Mouse (Mus musculus) retina, postnatal 1 day (tissue): ENCODE measurements around the gene Ctrl.
A peak's percentile ranks its signal among the peaks of the same experiment; 100 is the strongest.
"Not testable (repeated sequence)": the region's sequence is repeated elsewhere in the genome, so short reads cannot be mapped to it uniquely, and the experiment has no call there.

ENCODE experiments used
- DNase-seq: peaks from one replicate; pipeline ENCODE4 v3.0.0-alpha.2; 2012

The Ctrl gene

DNA sequence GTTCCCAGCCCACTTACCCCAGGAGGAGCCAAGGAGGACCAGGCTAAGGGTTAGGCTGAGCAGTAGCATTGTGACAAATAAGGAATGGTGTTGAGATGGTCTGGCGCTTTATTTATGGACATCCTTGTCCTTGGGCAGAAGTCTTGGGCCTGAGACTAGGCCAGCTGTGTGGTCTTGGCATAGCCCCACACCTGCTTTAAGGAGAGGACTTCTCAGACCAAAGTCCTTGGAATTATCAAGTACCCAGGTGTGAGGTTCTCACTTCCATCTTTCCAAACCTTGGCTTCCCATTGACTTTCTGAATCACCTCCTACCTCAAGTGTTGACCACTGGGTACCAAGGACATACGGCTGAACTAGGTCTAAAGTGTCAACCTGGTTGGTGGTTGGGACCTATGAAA, at the start of gene Ctrl:
Gene Ctrl (minus strand): TSS at position 101 of the 400 bp plus-strand sequence.
- no peak for DNase-seq

- DNase-seq: not testable (repeated sequence)
These were observed 49.7 kb upstream of the Ctrl start for GRCm38 (mm10) chr8:105983406-105983805.

GRCm38 (mm10) chr8:105981146-105981545, 47.5 kb upstream of the Ctrl start:
- no peak for DNase-seq

DNA sequence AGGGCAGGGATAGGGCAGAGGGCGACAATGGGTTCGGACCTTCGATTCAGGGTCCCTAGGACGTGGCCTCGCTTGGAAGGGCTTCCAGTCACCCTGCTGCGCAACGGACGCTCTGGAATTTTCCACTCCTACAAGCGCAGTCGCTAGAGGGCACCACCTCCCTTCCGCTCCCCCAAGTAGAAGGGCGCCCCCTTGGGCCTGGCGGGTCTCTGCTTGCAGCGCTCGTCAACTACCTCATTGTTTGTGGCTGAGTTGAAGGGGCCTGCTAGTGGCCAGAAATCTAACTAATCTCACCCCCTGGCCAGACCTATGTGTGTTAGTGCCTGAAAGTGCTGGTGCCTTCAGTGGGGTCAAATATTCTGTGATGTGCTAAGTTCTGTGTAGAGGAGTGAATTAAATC, 45.7 kb upstream of the Ctrl start, which contains the start of gene Dpep3:
Gene Dpep3 (minus strand): TSS at position 105 of the 400 bp plus-strand sequence.
- DNase-seq: peak; percentile 6

DNA sequence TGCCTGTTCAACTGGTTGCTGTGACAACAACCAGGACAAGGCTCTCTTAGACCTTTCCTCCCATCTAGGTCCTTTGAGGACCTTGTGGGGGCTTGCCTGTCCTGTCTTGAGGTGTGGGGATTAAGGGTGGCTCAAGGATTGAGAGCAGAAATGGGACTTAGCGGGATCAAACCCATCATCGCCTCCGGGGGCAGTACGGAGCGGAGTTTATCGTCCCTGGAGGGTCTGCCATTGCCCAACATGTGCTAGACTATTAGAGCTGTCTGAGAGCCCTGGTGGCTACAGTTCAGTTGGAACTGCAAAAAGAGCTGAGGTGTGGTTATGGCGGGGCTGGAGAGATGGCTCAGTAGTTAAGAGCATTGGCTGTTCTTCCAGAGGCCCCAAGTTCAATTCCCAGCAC, 41.7 kb upstream of the Ctrl start:
- DNase-seq: peak; percentile 39

- no peak for DNase-seq
These were observed 37.5 kb upstream of the Ctrl start for GRCm38 (mm10) chr8:105971019-105971720.

DNA sequence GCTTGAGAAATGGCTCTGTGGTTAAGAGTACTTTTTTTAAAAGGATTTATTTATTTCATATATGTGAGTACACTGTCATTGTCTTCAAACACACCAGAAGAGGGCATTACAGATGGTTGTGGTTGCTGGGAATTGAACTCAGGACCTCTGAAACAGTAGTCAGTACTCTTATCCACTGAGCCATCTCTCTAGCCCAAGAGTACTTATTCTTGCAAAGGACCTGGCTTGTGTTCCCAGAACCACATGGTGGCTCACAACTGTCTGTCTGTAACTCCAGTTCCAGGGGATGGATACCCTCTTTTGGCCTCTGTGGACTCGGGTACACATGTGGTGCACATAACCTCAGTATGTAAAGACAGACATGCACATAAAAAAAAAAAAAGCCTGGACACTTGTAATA, 35.7 kb upstream of the Ctrl start:
- no peak for DNase-seq

DNA sequence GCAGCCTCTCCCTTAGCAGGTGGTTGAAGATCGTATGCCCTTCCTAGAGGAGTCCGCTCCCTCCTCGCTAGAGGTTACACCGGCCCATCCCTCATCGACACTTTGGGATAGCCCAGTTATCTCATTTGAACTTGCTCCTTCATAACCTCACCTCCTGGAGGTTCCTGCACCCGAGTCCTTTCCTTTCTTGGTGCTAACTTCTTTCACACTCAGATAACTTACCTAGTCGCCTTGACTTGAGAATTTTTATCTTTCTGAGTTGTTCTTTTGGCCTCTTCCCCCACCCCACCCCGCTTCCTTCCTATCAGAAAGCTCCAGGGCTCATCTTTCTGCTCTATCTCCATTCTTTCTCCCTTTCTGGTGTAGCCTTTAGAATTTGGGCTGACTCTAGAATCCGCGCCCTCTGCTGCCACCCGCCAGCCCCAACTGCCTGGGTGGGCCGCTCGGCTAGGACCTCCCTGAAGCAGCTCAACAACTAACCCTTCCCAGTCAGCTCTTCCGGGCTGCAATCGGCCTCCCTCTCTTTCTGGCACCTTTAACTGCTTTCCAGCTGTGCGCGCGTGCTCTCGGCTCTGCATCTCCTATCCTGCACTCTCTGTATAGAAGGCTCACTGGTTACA, 33.1 kb upstream of the Ctrl start:
- peak; percentile 66 for DNase-seq

DNA sequence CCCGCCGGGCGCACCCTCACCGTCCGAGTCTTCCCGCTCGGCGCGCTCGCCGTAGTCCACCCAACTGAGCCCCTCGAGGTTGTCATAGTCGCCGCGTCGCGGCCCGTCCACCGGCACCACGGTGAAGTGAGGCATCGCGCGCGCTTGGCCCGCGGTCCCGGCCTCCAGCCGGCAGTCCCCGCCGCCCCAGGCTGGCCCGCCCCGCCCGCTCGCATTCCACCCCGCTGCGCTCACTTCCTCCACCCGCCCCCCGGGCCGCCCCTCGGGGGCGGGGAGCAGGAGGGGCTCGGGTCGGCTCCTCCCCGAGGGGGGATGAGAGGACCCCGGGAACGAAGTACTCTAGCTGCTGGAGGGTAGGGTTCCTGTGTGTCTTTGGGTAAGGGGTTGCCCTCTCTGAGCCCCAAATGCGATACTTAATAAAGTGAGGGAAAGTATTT, 32.3 kb upstream of the Ctrl start, which contains the start of gene Slc12a4:
Gene Slc12a4 (minus strand): TSS at position 193 of the 437 bp plus-strand sequence.
- peak; percentile 89 for DNase-seq

DNA sequence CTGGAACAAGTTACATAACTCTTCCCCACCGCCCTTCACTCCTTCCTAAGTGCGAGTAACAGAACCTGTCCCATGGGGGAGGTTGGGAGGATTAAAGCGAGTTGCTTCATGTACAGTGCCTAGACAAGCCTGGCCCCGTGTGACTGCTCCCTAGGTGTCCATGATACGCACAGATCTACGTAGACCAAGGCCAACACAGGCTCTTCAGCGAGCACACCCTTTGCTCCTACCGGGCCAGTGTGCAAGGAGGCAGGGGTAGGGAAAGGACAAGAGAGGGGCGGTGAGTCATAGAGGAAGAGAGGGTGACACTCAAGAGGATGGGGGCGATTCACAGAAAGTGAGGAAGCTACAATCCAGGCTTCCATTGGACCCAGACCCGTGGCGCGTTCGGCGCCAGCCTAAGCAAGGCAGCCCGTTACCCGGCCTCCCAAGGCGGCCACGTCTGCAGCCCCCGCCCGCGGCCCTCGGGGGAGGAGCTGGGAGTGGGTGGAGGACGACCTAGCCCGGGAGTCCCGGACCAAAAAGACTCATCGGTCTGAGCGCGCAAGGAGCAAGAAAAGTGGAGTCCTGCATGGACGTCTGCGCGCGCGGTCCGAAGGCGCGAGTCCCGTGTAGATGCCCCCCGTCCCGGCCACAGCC, 31.7 kb upstream of the Ctrl start:
- no peak for DNase-seq

DNA sequence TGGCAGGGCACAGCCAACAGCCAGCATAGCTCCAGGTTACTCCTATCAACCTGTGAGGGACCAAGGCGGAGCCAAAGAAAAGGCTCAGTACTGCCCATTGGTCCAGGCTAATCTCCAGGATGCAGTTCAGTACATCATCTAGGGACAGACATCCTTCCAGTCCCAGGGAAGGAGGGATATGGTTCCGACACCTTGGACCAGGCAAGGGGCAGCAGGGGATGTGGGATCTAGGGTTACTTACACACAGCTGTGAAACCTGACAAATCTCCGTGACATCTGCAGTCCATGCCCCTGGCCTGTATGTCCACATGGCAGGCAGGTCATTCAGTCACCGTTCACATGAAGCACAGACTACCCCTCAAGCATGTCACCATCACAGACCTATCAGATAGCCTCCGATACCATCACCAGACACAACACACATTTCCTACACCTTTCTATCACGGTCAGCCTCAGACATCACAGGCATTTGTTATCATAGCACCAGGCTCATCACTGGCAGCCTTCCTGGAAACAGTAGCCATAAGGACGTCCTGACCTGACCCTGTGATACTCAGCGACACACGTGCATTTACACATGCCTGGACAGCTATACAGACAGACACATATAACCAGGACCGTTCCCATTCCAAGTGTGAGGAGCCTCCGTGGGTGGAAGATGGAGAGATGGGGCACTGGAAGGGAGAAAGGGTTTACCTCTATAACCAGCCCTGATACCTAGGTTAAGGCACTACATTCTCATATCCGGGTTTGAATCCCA, 31.0 kb upstream of the Ctrl start:
- no peak for DNase-seq

DNA sequence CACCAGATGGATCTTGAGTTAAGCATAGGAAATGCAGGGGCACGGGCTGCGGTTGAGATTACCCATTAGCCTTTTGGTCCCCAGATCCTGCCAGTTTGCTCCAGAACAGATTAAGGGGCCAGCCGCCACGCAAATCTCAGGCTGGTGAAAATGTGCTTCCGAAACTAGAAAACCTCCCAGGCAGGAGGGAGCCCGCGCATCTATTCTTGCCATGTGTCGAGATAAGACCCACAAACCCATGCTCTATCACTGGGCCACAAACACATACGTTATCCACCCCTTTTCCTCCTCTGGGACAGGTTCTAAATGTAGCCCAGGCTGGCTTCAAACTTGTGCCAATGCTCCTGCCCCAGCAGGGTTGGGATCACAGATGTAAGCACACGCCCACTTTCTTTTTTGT, 27.9 kb upstream of the Ctrl start:
- peak; percentile 12 for DNase-seq

GRCm38 (mm10) chr8:105961101-105961500, 27.4 kb upstream of the Ctrl start:
- DNase-seq: no peak

DNA sequence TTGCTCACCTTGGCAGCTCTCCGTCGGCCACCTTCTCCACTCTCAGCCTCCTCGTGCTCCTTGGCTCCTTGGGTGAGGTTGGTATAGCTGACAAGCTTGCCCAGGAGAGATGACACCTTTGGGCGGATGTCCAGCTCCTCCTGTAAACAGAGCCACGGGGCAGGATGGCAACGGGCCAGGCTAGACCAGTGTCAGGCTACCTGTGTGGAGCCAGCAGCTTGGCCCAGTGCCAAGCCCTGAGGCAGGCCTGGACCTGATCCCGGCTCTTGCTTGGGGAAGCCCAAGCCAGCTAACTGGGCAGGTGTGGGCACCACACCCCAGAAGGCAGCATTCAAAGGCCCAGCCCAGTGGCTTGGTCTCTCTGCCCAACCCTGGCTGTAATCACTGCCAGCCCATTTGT, 25.7 kb upstream of the Ctrl start:
- DNase-seq: no peak

GRCm38 (mm10) chr8:105957813-105958212, 24.2 kb upstream of the Ctrl start:
- DNase-seq: no peak

GRCm38 (mm10) chr8:105956556-105956955, 22.9 kb upstream of the Ctrl start:
- no peak for DNase-seq

- no peak for DNase-seq
These were observed 17.5 kb upstream of the Ctrl start for GRCm38 (mm10) chr8:105951057-105951659.

- DNase-seq: peak; percentile 29
These were observed 15.7 kb upstream of the Ctrl start for GRCm38 (mm10) chr8:105949350-105949749.

GRCm38 (mm10) chr8:105943321-105943739, 9.7 kb upstream of the Ctrl start, which contains the start of gene Lcat:
TSS of gene Lcat (minus strand) at chr8:105943382.
- no peak for DNase-seq

- DNase-seq: no peak
These were observed 8.9 kb upstream of the Ctrl start for GRCm38 (mm10) chr8:105942542-105942941.

GRCm38 (mm10) chr8:105942026-105942425, 8.4 kb upstream of the Ctrl start:
- no peak for DNase-seq

GRCm38 (mm10) chr8:105938306-105938669, 4.6 kb upstream of the Ctrl start, which contains the start of gene Psmb10:
TSS of gene Psmb10 (minus strand) at chr8:105938444.
- peak; percentile 26 for DNase-seq
